Mouse (Mus musculus) hindbrain, embryonic 11.5 days (tissue): ENCODE results near the gene Gnaq. TPM values are rescaled to one million over a fixed set of nuclear protein-coding genes. Genes with fewer than 3 reads are reported as not detected.

Experiments used
- ATAC-seq: fragments of 200-750 bp; cut with Nextera tagmentation; 2 replicates; pipeline ENCODE4 v1.8.0; 2017; ENCODE audit warnings: mild to moderate bottlenecking, moderate TSS enrichment, moderate library complexity; ENCODE audit not compliant: low FRiP score
- DNase-seq: peaks from one replicate; pipeline ENCODE4 v3.0.0-alpha.2; 2015; ENCODE audit warnings: low spot score
- H3K27ac ChIP-seq: fragments of 300-500 bp; sonication (generic); 2 replicates; pipeline ENCODE4 v1.5.1; 2014; ENCODE audit warnings: mild to moderate bottlenecking, low read depth, low read length
- H3K27me3 ChIP-seq: fragments of 300-500 bp; sonication (generic); 2 replicates; pipeline ENCODE4 v1.6.1; 2014; ENCODE audit warnings: mild to moderate bottlenecking, low read length, moderate library complexity, mixed read lengths; ENCODE audit not compliant: control insufficient read depth, insufficient read depth
- H3K36me3 ChIP-seq: fragments of 300-500 bp; sonication (generic); 2 replicates; pipeline ENCODE4 v1.6.1; 2014; ENCODE audit warnings: mild to moderate bottlenecking, low read length, moderate library complexity, mixed read lengths; ENCODE audit not compliant: control insufficient read depth, insufficient read depth
- H3K4me1 ChIP-seq: fragments of 300-500 bp; sonication (generic); replicated peaks from 2 replicates; pipeline ENCODE4 v1.6.1; 2014; ENCODE audit warnings: low read length, mixed read lengths; ENCODE audit not compliant: control insufficient read depth, insufficient read depth
- H3K4me2 ChIP-seq: fragments of 300-500 bp; sonication (generic); replicated peaks from 2 replicates; pipeline ENCODE4 v1.6.1; 2014; ENCODE audit warnings: mild to moderate bottlenecking, low read depth, low read length
- H3K4me3 ChIP-seq: fragments of 300-500 bp; sonication (generic); 2 replicates; pipeline ENCODE4 v1.5.1; 2014; ENCODE audit warnings: low read depth, low read length
- H3K9ac ChIP-seq: fragments of 300-500 bp; sonication (generic); 2 replicates; pipeline ENCODE4 v1.6.1; 2014; ENCODE audit warnings: low read depth, low read length
- H3K9me3 ChIP-seq: fragments of 300-500 bp; sonication (generic); 2 replicates; pipeline ENCODE4 v1.6.1; 2016; ENCODE audit warnings: low read length; ENCODE audit not compliant: control insufficient read depth
- WGBS: fragments of 180-500 bp; shearing (Covaris S2); extraction: QIAGEN DNeasy Blood & Tissue Kit; methylation state at CpG from one replicate; pipeline ENCODE4 v1.1.7; 2014; 5-methylcytosine and 5-hydroxymethylcytosine counted together
- polyA plus RNA-seq: library from polyadenylated mRNA; unstranded; fragments of >200 nt; fragmentation: Nextera tagmentation; extraction: Ambion mirVana; gene quantifications from 2 replicates; pipeline ENCODE4 v1.2.1, GENCODE M21; 2014

The Gnaq gene
- polyA plus RNA-seq, 1 experiment from 2014 or later = 23.2 TPM

DNA sequence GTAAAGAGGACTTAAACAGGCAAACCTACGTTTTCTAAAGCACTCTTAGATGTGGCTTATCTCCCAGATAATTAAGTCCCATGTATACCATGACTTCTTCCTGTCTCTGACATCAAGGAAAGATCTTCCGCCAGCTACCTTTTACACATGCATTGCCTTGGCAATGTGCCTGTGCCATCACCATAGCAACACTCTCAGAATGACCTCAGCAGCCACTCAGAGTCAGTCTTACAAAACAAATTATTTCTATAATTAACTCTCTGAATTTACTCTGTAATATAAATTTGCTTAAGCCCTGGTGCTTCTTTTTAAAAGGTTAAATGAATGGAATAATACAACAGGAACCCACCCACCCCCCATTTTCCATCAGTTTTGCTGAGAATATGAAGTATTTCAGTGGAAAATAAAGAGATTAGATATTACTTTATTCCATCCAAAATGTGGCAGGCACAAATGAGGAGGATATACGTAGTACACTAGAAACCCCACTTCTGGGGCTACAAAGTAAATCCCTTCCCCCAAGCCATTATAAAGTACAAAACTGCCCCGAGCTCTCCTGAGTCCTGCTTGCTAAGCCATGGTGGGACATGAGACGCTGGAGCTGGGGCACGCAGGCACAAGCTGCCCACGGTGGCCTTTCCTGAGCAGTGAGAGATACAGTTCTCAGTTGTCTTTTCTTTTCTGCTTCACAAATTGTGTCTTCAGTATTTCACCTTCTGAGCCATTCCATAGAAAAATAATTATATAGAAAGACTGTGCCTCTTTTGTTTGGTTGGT, 195.6 kb downstream of the Gnaq start:
- Histone ChIP-seq H3K27ac (no peak overlapping the region), H3K4me2 (no peak overlapping the region), H3K4me3 (no peak overlapping the region), H3K27me3 (no peaks in the 10 kb centered on the region), H3K4me1 (0 out of 2 replicates have a peak, but pooled peaks cover 2% of the 10 kb centered on the region), H3K9ac (no peak overlapping the region), H3K36me3 (no peaks in the 10 kb centered on the region), H3K9me3 (no peaks in the 10 kb centered on the region)
- ATAC-seq (no peak), DNase-seq (peak; percentile 35)
- WGBS = 72% methylated on average over 7 of the region's 7 CpGs

DNA sequence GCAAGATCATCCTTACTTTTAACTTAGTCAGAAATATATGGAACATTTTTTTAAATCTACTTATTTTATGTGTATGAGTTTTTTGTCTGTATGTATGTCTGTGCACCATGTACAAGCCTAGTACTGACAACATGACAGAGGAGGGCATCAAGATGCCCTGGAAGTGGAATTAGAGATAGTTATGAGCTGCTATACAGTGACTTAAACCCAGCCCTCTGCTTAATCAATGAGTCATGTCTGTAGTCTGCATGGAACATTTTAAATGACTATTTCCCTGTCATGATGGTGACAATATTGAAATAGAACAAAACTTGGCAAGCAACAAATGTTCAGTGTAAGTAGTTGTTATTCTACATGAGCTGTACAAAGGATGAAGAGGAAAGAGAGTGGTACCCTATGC, 196.4 kb downstream of the Gnaq start:
- Histone ChIP-seq H3K4me2 (no peak overlapping the region), H3K4me1 (0 out of 2 replicates have a peak, but pooled peaks cover 2% of the 10 kb centered on the region), H3K4me3 (no peak overlapping the region), H3K36me3 (no peaks in the 10 kb centered on the region; the same call in 1 of the 2 replicates), H3K9ac (no peak overlapping the region), H3K27ac (no peak overlapping the region), H3K9me3 (no peaks in the 10 kb centered on the region), H3K27me3 (no peaks in the 10 kb centered on the region)
- no peak for ATAC-seq
- no peak for DNase-seq

DNA sequence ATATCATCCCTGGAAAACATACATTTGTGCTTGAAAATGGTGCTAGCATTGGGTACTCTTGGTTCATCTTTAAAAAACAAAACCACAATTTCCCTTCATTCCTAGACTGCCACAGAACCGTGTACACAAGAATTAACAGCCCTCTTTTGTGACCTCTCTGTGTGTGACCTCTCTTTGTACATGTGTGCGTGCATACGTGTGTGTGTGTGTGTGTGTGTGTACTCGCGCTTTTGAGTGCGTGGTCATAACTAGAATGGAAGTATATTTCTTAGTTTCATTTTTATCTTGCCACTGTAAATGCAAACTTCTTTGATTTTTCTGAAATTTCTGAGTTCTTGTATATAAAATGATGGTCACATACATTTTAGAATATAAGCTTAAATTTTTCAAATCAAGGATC, 197.0 kb downstream of the Gnaq start:
- no peaks in the 10 kb centered on the region for H3K9me3 ChIP-seq
- 89% methylated on average over 6 of the region's 6 CpGs for WGBS
- no peaks in the 10 kb centered on the region for H3K27me3 ChIP-seq
- no peak overlapping the region for H3K4me3 ChIP-seq
- H3K4me2 ChIP-seq = no peak overlapping the region
- no peak overlapping the region for H3K9ac ChIP-seq
- no peaks in the 10 kb centered on the region; the same call in 1 of the 2 replicates for H3K36me3 ChIP-seq
- ATAC-seq (no peak), DNase-seq (no peak)
- no peak overlapping the region for H3K27ac ChIP-seq
- H3K4me1 ChIP-seq = 0 out of 2 replicates have a peak, but pooled peaks cover 2% of the 10 kb centered on the region

DNA sequence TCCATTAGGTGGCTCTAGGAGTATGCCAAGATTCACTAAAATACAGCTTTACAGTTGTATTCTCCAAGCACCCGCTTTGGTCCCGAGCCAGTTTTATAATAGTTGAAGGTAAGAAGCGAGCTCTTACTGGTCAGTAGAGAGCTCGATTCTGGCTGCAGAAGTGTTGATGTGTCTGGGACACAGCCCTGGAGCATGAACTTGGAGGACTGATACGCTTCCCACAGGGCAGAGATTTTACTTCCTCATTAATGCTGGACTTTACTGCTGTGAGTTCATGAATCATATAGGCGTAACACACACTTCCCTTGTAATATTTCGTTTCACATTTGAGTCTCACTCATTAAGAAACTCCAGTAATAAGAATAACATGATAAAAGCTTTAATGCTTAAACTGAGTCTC, 197.5 kb downstream of the Gnaq start:
- H3K4me2 ChIP-seq = no peak overlapping the region
- no peak overlapping the region for H3K4me3 ChIP-seq
- no peak for ATAC-seq
- no peaks in the 10 kb centered on the region for H3K9me3 ChIP-seq
- H3K27ac ChIP-seq = no peak overlapping the region
- no peak overlapping the region for H3K9ac ChIP-seq
- H3K36me3 ChIP-seq = no peaks in the 10 kb centered on the region; the same call in 1 of the 2 replicates
- H3K4me1 ChIP-seq = 0 out of 2 replicates have a peak, but pooled peaks cover 2% of the 10 kb centered on the region
- WGBS = 94% methylated on average over 7 of the region's 7 CpGs
- DNase-seq = no peak
- no peaks in the 10 kb centered on the region for H3K27me3 ChIP-seq

DNA sequence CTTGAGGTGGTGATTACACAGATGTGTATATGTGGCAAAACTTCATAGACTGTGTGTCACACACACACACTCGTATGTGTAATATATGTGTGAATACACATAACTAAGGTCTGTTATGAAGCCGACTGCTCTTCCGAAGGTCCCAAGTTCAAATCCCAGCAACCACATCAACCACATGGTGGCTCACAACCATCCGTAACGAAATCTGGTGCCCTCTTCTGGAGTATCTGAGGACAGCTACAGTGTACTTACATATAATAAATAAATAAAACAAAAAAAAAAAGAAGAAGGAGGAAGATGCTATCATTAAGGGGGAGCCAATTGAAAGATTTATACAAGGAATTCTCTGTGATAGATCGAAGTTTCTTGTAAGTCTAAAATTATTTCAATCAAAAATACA, 198.4 kb downstream of the Gnaq start:
- no peaks in the 10 kb centered on the region for H3K27me3 ChIP-seq
- no peak overlapping the region for H3K4me2 ChIP-seq
- H3K4me3 ChIP-seq = no peak overlapping the region
- H3K27ac ChIP-seq = no peak overlapping the region
- ATAC-seq (no peak), DNase-seq (no peak)
- H3K9me3 ChIP-seq = no peaks in the 10 kb centered on the region
- H3K9ac ChIP-seq = no peak overlapping the region
- H3K36me3 ChIP-seq = no peaks in the 10 kb centered on the region; the same call in 1 of the 2 replicates
- 92% methylated on average over 6 of the region's 6 CpGs for WGBS
- 0 out of 2 replicates have a peak, but pooled peaks cover 2% of the 10 kb centered on the region for H3K4me1 ChIP-seq

DNA sequence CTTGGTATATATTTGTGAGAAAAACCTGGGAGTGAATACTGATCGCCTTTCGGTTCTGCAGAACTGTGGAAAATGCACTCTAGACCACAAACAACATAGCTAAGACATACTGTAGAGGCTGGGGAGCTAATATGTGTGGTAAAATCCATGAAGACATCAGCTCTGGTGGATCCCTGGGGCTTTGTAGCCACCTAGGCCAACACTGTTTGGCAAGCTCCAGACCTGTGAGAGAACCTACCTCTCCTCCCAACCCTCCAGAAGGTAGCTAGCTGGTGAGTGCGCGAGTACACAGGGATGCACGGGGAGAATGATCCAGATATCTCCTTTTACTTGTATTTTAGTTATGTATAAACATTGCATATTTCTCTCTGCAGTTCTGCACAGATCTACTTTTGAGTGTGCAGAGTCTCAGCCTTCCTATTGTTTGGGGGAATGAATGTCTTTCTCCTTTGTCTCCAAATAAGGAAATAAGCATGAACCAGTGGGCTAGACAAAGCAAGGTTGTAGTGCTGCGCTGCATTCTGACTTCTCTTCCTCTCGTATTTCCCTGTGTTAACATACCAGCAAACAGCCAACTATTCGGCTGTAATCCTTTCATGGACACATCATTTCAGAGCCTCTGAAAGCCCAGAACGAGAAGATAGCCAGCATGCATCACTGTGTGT, 205.4 kb downstream of the Gnaq start:
- Histone ChIP-seq H3K9ac (no peak overlapping the region), H3K4me1 (no peaks in the 10 kb centered on the region), H3K27me3 (no peaks in the 10 kb centered on the region), H3K27ac (no peak overlapping the region), H3K4me2 (no peak overlapping the region), H3K9me3 (no peaks in the 10 kb centered on the region), H3K4me3 (no peak overlapping the region), H3K36me3 (no peaks in the 10 kb centered on the region; the same call in 1 of the 2 replicates)
- DNase-seq = no peak
- no peak for ATAC-seq
- WGBS = 89% methylated on average over 9 of the region's 9 CpGs

DNA sequence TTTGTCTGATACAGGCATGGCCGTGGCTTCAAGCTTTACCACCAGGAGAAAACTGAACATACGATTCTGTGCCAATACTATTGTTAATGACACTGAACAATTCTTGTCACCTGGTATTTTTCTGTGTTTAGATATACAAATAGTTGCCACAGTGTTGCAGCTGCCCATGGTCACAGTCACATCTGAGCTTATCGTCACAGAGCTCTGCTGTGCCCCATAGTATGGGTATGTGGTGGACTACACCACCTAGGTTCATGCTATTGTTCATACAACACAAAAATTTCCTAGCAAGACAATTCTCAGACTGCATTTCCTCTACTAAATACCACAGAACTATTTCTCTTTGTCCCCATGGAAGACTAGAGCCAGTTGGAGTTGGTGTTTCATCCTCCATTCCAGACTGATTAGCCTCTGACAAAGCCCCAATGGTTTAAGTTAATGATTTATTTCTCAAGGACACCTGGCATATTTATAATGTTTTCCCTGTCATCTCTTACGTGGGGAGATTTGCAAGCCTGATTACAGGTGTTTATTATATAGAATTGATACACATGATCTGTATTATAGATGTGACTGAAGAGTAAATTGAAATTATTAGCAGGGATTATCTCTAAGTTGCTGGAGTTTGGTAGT, 207.4 kb downstream of the Gnaq start:
- Histone ChIP-seq H3K9ac (no peak overlapping the region), H3K27ac (no peak overlapping the region), H3K36me3 (no peaks in the 10 kb centered on the region), H3K4me1 (no peaks in the 10 kb centered on the region), H3K4me2 (no peak overlapping the region), H3K9me3 (no peaks in the 10 kb centered on the region), H3K4me3 (no peak overlapping the region), H3K27me3 (no peaks in the 10 kb centered on the region)
- no peak for ATAC-seq
- DNase-seq = no peak
- 94% methylated on average over 4 of the region's 4 CpGs for WGBS

DNA sequence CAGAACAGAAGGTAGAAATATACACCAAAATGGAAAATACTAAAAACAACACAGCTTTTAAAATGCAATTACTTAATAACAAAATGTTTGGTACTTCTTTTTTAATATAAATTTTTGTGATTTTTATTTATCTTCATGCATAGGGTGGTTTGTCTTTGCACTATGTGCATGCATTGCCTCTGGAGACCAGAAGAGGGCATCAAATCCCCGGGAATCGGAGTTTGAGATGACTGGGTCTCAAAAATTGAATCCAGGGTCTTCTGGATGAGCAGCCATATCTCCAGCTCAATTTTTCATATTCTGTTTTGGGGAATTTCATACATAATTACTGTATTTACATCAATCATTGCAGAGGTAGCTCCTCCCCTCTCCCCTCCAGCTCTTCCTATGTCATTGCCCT, 210.1 kb downstream of the Gnaq start:
- DNase-seq (peak; percentile 34), ATAC-seq (no peak)
- Histone ChIP-seq H3K36me3 (no peaks in the 10 kb centered on the region), H3K9ac (no peak overlapping the region), H3K27ac (no peak overlapping the region), H3K4me1 (no peaks in the 10 kb centered on the region), H3K4me3 (no peak overlapping the region), H3K27me3 (no peaks in the 10 kb centered on the region), H3K4me2 (no peak overlapping the region), H3K9me3 (no peaks in the 10 kb centered on the region)
- 57% methylated on average over 2 of the region's 2 CpGs for WGBS
